Mouse (Mus musculus) cerebellum, adult 11-12 months (tissue): Measurements from ENCODE around the gene 2010003K11Rik.
"Not testable (repeated sequence)": the region's sequence is repeated elsewhere in the genome, so short reads cannot be mapped to it uniquely, and the experiment has no call there.

Experiments used
- DNase-seq: peaks from one replicate; pipeline ENCODE4 v3.0.0; 2022

Gene 2010003K11Rik

DNA sequence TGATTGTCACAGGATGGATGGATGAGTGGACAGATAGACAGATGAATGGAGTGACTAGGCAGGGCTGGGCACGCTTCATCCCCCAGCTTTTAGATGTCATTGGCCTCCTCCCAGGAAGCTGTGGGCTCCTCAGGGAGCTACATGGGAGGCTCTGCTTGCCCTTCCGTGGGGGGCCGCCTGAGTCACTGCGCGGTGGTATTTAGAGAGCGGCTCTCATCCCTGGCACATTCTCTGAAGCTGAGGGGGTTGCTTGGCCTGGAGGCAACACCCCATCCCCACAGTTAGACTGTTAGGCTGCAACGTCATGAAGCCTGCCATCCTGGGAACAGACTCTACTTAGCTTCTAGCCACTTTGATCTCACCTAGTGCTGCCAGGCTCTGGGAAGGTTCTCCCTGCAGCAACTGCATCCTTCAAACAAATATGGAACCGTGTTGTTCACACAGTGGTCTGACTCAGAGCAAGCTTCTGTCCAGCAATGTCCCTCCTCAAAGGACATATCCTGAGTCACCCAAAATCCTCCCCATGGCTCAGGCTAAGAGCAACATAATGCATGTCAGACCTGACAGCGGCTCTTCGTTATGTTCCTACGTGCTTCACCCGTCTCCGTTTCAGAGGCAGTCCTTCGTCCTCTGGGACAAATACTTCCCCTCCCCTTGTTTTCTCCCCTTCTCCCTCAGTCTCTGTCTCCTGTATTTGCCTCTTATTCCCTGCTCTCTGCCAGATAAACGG is 43.1 kb downstream of the 2010003K11Rik start:
- DNase-seq: no peak

DNA sequence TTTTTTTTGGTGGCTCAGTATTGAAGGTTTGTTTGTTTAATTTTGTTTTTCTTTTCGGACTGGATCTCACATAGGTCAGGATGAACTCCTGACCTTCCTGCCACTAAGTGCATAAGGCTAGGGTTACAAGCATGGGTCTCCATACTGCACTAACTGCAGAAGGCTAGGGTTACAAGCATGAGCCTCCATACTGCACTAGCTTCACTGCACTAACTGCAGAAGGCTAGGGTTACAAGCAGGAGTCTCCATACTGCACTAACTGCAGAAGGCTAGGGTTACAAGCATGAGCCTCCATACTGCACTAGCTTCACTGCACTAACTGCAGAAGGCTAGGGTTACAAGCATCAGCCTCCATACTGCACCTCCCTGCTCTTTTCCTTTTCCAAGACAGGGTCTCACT is 44.3 kb downstream of the 2010003K11Rik start:
- not testable (repeated sequence) for DNase-seq

DNA sequence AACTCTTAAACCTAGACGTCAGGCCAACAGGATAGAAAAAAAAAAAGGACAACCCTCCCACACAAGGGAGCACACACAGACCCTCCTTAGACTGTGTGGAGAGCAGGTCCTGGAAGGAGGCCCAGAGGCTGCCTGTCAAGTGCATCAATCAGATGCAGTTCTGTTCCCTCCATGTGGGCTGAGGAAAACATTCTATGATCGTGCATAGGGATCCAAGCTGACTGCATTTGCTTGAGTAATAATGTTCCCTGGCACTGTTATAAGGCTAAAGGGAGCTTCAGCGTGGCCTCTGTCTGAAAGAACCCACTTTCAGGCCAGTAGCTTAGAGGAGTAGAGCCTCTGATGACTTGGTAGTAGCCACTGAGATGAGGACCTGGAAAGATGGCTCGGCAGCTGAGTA is 45.9 kb downstream of the 2010003K11Rik start:
- no peak for DNase-seq

DNA sequence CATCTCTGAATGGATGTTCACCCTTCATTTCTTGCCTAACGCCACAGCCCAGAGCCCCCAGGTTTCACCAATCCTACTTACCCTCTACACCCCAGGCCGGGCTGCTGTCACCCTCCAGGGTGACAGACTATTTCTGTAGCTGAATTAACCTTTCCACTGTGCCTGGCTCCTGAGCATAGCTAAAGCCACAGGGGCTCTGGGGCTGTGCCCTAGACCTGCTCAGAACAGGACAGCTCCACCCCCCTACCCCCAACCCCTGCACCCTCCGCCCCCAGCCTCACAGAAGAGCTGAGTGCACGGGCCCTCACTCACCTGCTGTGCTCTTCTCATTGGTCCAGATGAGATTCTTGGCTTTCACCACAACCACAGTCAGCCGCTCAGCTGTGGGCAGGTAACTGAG is 46.4 kb downstream of the 2010003K11Rik start:
- no peak for DNase-seq

DNA sequence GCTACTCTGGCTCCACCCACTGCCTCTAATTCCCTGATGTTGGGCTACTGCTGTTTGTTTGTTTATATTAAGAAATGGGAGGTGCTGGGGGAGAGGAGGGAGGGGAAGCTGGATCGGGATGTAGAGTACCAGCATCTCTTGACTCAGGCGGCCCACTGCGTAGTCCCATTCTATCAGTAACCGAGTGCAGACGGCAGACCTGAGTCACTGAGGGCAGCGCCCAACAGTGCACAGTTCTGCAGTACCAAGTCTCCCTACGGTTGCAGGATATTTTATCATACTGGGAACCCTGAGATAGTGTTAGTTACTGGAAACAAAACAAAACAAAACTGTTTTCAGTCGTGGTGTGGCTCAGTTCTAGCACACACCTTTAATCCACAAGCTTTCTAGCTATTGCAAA is 47.3 kb downstream of the 2010003K11Rik start:
- no peak for DNase-seq

DNA sequence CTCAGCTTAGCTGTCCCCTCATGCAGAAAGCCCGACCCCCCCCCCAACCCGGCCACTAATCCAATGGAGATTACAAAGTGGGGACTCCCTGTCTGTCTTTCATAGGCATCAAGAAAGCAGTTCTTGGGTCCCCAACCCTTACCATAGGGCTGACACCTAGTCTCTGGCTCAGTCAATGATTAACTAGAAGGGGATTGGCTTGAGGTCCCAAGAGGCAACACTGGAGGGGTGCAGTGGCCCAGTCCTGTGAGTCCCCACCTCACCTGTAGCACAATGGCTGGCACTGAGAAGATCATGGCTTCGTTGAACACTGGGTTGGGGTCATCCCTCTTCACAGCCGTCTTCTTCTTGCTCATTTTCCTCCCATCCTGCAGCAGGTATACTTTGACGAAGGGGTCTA is 47.7 kb downstream of the 2010003K11Rik start:
- DNase-seq: no peak

DNA sequence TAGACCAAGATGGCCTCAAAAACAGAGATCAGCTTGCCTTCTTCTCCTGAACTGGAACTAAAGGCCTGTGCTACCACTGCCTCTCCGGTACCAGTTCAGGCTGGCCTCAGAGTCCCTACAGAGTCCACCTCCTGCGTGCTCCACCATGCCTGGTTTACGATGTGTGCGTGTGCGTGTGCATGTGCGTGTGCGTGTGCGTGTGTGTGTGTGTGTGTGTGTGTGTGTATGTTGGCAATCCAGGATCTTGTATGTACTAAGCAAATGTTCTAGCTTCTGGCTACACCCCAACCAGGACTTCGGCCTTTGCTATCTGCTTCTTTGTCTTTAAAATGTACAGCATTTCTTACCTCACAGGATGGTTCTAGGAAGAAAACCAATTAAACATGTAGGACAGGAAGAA is 49.2 kb downstream of the 2010003K11Rik start:
- no peak for DNase-seq

DNA sequence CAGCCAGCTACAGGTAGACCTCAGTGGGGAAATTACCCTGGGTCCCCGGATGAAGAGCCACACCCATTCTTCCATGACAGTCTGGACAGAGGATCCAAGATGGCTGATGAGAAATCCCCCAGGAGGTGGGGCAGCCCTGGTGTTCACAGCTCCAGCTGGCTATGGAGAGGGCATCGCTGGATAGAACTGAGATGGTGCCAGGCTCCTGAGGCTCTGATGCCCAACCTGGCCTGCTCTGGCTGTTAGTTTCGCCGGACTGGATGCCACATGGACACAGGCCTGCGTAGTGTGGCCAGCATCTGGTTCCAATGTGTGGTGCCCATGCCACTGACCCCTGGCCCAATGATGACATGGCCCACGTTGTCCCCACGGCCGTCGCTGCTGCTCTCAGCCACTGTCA is 50.9 kb downstream of the 2010003K11Rik start:
- no peak for DNase-seq
